Mouse (Mus musculus): ENCODE data around the gene Fnbp4. TPM values are rescaled to one million over a fixed set of nuclear protein-coding genes. Genes with fewer than 3 reads are reported as not detected.

Fnbp4 gene
- polyA plus RNA-seq, 1 experiment from 2014 or later = 35.6 TPM

DNA sequence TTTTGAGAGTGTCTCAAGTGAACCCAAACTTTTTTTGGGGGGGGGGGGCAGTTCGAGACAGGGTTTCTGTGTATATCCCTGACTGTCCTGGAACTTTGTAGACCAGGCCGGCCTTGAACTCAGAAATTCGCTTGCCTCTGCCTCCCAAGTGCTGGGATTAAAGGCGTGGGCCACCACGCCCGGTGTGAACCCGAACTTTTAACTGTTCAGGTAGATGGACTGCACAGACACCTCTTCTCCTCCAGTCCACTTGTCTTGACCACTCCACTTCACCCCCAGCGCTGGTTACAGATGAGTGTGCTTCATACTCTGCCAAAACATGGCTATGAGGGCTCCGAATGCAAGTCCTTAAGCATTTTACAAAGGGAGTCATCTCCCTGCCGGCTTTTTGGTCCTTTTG is 2.0 kb downstream of the Fnbp4 start:
- Histone ChIP-seq H3K79me2 (ENCODE audit: inconsistent target) (peaks cover 63% of the 10 kb centered on the region), H3K4me3 (ENCODE audit: inconsistent target) (peak overlapping the region; percentile 80), H3K36me3 (ENCODE audit: inconsistent target) (peaks cover 9% of the 10 kb centered on the region), H3K27ac (no peak overlapping the region)
- 98% methylated on average over 8 of the region's 10 CpGs for WGBS (ENCODE audit: missing documents)

DNA sequence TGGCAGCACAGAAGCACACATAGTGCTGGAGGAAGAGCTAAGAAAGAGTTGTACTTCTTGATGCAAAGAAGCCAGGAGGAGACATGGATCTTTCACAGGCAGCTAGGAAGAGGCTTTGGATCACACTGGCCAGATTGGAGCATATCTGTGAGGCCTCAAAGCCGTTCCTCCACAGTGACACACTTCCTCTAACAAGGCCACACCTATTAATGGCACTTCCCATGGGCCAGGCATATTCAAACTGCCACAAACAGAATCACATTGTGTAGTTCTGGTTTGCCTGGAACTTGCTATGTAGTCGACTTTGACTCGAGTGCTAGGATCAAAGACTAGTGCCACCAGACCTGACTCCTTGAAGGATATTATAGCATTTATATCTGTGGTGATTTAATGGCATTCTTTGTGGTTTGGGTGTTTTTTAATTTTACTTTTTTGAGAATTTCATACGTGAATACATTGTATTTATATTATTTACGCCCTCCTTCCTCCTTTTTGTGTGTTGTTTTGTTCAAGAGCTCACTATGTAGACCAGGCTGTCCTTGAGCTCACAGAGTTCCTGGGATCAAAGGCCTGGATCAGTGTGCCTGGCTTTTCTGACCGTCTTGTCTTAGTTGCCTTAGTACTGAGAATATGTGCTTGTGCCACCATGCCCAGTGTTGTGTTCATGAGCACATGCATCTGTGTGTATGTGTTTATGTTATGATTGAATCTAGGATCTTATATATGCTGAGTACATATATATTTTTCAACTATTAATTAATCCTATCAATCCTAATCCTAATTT is 4.7 kb downstream of the Fnbp4 start:
- peaks cover 35% of the 10 kb centered on the region for H3K36me3 ChIP-seq (ENCODE audit: inconsistent target)
- H3K27ac ChIP-seq = peak overlapping the region; percentile 17
- H3K79me2 ChIP-seq (ENCODE audit: inconsistent target) = peaks cover 89% of the 10 kb centered on the region
- H3K4me3 ChIP-seq (ENCODE audit: inconsistent target) = no peak overlapping the region
- 60% methylated on average over 6 of the region's 6 CpGs for WGBS (ENCODE audit: missing documents)

DNA sequence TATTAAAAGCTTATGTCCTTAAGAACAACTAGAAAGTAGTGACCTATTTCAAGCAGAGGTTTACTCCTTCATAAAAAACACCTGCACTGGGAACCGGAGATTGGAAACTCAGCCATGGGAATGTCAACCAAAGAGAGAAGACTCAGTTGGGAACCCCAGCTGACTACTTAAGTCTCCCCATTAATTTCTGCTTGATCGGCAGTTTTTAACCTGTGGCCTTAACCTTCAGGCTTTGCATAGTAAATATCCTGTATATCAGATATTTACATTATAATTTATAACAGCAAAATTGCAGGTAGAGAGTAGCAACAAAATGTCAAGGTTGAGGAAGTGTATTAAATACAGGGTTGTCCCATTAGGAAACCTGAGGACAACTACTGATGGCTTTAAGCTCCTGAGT is 8.4 kb downstream of the Fnbp4 start:
- no peak overlapping the region for H3K27ac ChIP-seq
- no peak overlapping the region for H3K4me3 ChIP-seq (ENCODE audit: inconsistent target)
- peaks cover 90% of the 10 kb centered on the region for H3K79me2 ChIP-seq (ENCODE audit: inconsistent target)
- H3K36me3 ChIP-seq (ENCODE audit: inconsistent target) = peaks cover 66% of the 10 kb centered on the region
- WGBS (ENCODE audit: missing documents) = 85% methylated on average over 2 of the region's 2 CpGs

DNA sequence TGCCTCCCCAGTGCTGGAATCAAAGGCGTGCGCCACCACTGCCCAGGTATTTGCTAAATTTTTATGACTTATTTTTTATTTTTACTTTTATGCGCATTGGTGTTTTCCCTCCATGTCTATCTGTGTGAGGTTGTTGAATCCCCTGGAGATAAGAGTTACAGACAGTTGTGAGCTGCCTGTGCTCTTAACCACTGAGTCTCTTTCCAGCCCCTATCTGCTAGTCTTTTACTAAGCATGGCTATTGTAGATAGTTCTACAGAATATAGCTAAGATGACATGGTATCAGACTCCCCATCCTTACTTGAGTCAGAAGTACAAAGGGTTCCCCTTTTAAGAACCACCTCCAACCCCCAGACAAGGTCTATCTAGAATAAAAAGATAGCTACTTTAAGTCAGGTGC is 9.0 kb downstream of the Fnbp4 start:
- peaks cover 90% of the 10 kb centered on the region for H3K79me2 ChIP-seq (ENCODE audit: inconsistent target)
- WGBS (ENCODE audit: missing documents) = 80% methylated on average over 1 of the region's 3 CpGs
- peaks cover 72% of the 10 kb centered on the region for H3K36me3 ChIP-seq (ENCODE audit: inconsistent target)
- H3K27ac ChIP-seq = no peak overlapping the region
- no peak overlapping the region for H3K4me3 ChIP-seq (ENCODE audit: inconsistent target)

DNA sequence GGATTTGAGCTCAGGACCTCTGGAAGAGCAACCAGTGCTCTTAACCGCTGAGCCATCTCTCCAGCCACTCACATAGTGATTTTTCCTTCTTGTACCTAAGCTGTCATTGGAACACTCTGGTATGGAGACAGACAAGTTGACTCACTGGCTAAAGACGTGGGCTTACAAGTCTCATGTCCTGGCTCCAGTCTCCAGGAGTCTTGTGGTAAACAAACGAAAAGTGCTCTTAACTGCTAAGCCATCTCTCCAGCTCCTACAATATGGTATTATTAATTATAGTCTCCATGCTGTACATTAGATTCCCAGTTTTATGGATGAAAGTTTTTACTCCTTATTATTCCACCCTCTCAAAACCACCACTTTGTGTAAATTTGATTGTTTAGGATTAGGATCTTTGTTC is 20.0 kb downstream of the Fnbp4 start:
- H3K79me2 ChIP-seq (ENCODE audit: inconsistent target) = peaks cover 42% of the 10 kb centered on the region; the same call in 1 of the 2 replicates
- 96% methylated on average over 3 of the region's 3 CpGs for WGBS (ENCODE audit: missing documents)
- no peak overlapping the region for H3K4me3 ChIP-seq (ENCODE audit: inconsistent target)
- H3K36me3 ChIP-seq (ENCODE audit: inconsistent target) = peaks cover 90% of the 10 kb centered on the region
- no peak overlapping the region for H3K27ac ChIP-seq

DNA sequence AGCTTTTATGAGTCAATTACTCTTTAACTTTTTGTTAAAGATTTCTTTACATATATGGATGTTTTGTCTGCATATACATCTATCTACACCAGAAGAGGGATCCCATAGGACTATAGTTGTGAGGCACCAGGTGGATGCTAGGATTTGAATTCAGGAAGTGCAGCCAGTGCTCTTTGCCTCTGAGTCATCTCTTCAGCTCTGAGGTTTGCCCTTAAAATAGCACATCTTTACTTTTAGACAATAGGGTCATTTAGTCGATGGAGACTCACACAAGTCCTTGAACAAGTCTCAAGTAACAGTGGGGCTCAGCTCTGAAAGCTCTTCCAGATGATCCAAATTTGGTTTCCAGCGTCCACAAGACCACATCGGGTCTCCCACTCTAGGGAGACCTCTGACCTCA is 36.2 kb downstream of the Fnbp4 start:
- Histone ChIP-seq H3K36me3 (ENCODE audit: inconsistent target) (peaks cover 48% of the 10 kb centered on the region), H3K4me3 (ENCODE audit: inconsistent target) (no peak overlapping the region), H3K27ac (no peak overlapping the region), H3K79me2 (ENCODE audit: inconsistent target) (no peaks in the 10 kb centered on the region)
- WGBS (ENCODE audit: missing documents) = 36% methylated on average over 3 of the region's 3 CpGs

DNA sequence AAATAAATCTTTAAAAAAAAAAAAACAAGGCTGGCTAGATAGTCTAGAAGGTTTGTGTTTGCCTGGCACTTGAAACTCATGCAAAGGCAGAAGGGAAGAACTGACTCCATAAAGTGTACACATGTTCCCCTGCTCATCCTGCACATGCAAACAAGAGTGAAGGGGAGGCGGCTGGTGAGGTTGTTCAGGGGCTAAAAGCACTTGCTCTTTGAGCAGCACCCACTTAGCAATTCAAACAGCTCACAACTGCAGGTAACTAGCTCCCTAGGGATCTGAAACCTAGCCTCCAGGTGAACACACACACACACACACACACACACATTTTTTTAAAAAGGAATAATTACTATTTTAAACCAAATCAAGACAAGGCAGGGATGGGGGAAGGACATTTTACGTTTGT is 36.8 kb downstream of the Fnbp4 start:
- Histone ChIP-seq H3K27ac (no peak overlapping the region), H3K4me3 (ENCODE audit: inconsistent target) (no peak overlapping the region), H3K36me3 (ENCODE audit: inconsistent target) (peaks cover 42% of the 10 kb centered on the region), H3K79me2 (ENCODE audit: inconsistent target) (no peaks in the 10 kb centered on the region)
- 90% methylated on average over 2 of the region's 2 CpGs for WGBS (ENCODE audit: missing documents)

DNA sequence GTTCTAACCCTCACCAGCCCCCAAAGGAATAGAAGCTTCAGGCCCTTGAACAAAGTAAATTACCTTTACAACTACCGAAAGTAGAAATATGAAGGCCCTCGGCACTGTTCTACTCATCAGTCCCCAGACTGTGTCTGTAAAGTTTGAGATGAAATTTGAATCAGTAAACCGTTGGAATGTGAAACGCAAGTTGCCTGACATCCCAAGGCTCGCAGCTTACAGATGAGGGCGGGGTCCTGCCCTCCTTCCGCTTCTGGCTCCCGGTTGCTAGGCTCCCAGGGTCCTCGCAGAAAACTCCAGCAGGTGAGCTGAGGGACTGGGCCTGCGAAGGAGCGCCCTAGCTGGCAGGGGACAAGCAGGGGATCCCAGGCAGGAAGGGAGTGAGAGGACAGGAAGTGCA is 37.3 kb downstream of the Fnbp4 start, which contains the start of gene Agbl2:
Gene Agbl2, plus strand, starts transcription at position 270 of the 400 bp plus-strand sequence.
- peaks cover 37% of the 10 kb centered on the region for H3K36me3 ChIP-seq (ENCODE audit: inconsistent target)
- 14% methylated on average over 11 of the region's 11 CpGs for WGBS (ENCODE audit: missing documents)
- H3K79me2 ChIP-seq (ENCODE audit: inconsistent target) = no peaks in the 10 kb centered on the region
- no peak within 1 kb of the TSS for H3K4me3 ChIP-seq (ENCODE audit: inconsistent target)
- no peak within 1 kb of the TSS for H3K27ac ChIP-seq

DNA sequence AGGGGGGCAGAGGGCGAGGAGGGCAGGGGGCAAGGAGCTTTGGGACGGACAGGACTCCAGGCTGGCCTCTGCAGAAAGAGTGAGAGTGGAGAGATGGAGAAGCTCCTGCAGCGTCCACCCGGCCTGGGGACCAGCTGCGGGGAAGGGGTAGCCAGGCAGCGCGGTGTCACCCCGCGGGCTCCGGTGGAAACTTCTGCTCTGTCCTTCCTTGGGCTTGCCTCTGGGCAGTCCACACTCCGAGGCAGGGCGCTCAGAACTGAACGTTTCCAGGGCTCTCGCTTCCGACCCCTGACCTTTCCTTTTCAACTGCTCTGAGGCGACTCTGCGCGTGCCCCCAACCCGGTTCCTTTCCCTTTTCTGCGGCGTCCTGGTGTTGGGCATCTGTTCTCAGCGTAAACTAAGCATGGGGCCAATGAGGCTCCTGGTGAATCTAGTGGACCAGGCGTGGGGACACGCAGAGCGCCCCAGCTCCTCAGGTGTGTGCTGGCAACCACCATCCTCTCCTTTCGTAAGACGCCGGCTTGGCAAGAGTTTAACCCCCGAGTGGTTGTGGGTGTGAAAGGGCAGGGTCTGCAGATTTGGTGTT is 37.8 kb downstream of the Fnbp4 start:
- no peak overlapping the region for H3K4me3 ChIP-seq (ENCODE audit: inconsistent target)

DNA sequence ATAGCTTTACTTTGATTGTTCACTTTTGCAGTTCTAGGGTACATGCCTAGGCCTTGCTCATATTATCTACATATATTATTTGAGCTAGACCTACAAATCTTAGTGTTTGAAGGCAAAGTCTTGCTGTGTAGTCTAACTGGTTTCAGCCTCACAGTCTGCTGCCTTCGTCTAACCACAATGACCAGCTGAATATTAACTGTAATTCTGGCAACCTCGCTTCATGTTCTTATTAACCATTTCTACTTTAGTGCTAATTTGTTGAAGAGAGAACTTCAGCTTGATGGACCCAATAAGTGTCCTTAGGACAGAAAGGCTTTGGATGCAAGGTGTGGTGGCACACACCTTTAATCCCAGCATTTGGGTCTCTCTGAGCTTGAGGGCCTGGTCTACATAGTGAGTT is 43.0 kb downstream of the Fnbp4 start:
- Histone ChIP-seq H3K79me2 (ENCODE audit: inconsistent target) (no peaks in the 10 kb centered on the region), H3K4me3 (ENCODE audit: inconsistent target) (no peak overlapping the region), H3K36me3 (ENCODE audit: inconsistent target) (no peaks in the 10 kb centered on the region), H3K27ac (no peak overlapping the region)
- WGBS (ENCODE audit: missing documents) = 65% methylated on average over 2 of the region's 2 CpGs

More for the DNA sequence above, 37.8 kb downstream of the Fnbp4 start:
- Histone ChIP-seq H3K27ac (no peak overlapping the region), H3K36me3 (ENCODE audit: inconsistent target) (peaks cover 31% of the 10 kb centered on the region), H3K79me2 (ENCODE audit: inconsistent target) (no peaks in the 10 kb centered on the region)
- 12% methylated on average over 28 of the region's 29 CpGs for WGBS (ENCODE audit: missing documents)

DNA sequence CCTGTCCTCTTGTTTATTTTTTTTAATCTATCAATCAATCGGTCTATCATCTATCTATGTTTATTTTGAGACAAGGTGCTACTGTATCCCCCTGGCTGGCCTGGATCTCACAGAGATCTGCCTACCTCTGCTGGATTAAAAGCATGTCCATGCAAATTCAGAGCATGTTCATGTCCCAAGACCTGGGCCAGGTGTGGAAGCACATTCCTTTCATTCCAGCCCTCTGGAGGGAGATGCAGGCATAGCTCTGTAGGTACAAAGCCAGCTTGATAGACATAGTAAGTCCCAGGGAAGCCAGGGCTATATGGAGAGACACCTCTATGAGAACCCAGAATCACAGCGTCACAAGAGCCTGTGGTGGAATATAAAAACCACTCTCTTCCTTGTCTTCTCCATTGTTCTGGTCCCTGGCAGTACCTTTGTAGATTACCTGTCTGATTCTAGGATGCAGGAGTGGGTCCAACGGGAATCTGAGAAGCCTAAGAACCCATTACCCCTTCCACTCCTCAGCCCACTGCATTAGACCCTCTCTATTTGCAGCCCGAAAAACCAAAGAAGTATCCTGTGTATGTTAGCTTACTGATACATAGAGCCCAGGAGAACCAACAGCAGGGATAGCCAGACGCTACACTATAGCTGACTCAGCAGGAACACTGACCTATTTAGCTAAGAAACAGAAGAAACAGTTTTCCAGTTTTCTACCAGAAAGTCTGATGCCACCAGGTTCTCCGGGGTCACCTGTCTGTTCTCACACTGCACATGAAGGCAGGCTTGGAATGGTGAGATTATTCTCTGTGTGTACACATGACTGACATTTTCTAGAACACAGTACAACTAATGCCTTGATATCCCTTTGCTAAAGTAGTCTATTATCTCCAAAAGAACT is 63.3 kb downstream of the Fnbp4 start:
- Histone ChIP-seq H3K79me2 (ENCODE audit: inconsistent target) (no peaks in the 10 kb centered on the region), H3K4me3 (ENCODE audit: inconsistent target) (no peak overlapping the region), H3K27ac (no peak overlapping the region), H3K36me3 (ENCODE audit: inconsistent target) (no peaks in the 10 kb centered on the region)
- WGBS (ENCODE audit: missing documents) = 85% methylated on average over 6 of the region's 6 CpGs

DNA sequence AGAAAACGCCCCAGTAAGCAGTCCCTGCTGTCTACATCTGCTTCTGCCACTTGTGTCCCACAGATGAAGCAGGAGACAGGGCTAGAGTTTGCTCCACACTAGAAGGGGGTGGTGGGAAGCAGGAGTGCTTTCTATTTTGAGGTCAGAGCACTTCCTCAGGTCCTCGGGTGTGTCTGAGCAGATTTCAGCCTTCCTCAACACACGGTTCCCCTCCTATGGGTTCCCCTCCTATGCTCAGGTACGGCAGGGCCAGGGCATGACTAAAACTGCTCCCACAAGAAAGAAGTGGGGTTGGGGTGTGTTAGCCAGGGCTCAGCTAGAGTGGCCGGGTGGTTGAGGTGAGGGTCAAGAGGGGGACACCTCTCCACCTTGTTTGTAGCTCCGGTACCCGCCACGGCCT is 65.6 kb downstream of the Fnbp4 start:
- H3K36me3 ChIP-seq (ENCODE audit: inconsistent target) = no peaks in the 10 kb centered on the region
- WGBS (ENCODE audit: missing documents) = 54% methylated on average over 8 of the region's 8 CpGs
- H3K4me3 ChIP-seq (ENCODE audit: inconsistent target) = no peak overlapping the region
- no peak overlapping the region for H3K27ac ChIP-seq
- H3K79me2 ChIP-seq (ENCODE audit: inconsistent target) = no peaks in the 10 kb centered on the region

DNA sequence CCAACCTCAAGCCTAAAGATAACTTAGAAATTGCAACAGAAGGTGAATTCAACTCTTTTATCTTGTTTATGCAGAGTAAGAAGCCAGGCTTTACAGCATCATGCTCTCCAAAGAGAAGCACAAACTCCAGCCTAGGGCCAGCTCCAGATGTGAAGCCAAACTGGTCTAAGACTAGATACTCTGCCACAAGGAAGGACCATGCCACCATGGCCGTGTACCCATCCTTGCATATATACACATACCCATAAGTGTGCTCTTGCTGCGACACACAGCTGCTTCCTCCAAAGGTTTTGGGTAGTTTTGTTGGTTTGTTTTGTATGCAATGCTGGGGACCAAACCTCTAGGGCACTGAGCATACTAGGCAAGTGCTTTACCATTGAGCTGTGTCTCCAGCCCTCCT is 70.1 kb downstream of the Fnbp4 start:
- Histone ChIP-seq H3K36me3 (ENCODE audit: inconsistent target) (no peaks in the 10 kb centered on the region), H3K4me3 (ENCODE audit: inconsistent target) (no peak overlapping the region), H3K27ac (no peak overlapping the region), H3K79me2 (ENCODE audit: inconsistent target) (no peaks in the 10 kb centered on the region)
- 78% methylated on average over 2 of the region's 2 CpGs for WGBS (ENCODE audit: missing documents)

DNA sequence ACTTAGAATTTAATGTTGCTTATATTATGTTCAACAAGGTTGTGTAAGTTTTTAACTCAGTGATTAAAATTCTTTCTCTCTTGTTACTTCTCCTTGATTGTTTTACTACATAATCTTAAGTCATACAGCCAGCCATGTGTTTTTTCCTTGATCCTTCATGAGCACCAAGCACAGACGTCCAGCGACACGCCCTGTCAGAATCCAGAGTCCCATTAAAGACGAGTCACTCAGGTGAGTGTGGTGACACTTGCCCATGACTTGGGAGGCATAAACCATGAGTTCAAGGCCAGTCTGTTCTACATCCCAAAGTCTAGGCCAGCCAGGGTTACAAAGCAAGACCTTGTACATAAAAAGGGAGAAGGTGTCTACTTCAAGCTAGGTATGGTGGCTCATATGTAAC is 71.0 kb downstream of the Fnbp4 start:
- Histone ChIP-seq H3K27ac (no peak overlapping the region), H3K36me3 (ENCODE audit: inconsistent target) (no peaks in the 10 kb centered on the region), H3K79me2 (ENCODE audit: inconsistent target) (no peaks in the 10 kb centered on the region), H3K4me3 (ENCODE audit: inconsistent target) (no peak overlapping the region)
- WGBS (ENCODE audit: missing documents) = 86% methylated on average over 4 of the region's 4 CpGs

DNA sequence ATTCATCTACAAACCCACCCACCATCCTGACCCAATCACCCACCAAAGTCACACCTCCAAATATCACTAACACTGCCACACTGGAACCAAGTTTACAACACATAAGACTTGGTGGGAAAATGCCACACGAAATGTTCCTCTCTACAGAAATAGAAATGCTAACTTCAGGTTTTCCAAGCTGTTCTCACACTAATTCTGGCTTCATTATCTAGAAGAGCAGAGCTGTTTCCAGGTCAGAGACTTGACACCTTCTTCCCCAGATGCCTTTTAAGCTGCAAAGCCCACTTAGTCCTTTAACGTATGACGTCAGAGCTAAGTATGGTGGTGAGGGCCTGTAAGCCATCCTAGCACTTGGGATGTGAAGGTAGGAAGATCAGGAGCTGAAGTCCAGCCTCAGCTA is 73.5 kb downstream of the Fnbp4 start:
- 95% methylated on average over 3 of the region's 3 CpGs for WGBS (ENCODE audit: missing documents)
- Histone ChIP-seq H3K27ac (no peak overlapping the region), H3K4me3 (ENCODE audit: inconsistent target) (no peak overlapping the region), H3K36me3 (ENCODE audit: inconsistent target) (no peaks in the 10 kb centered on the region), H3K79me2 (ENCODE audit: inconsistent target) (no peaks in the 10 kb centered on the region)

All from macrophage (primary cell).